Mouse (Mus musculus) liver, postnatal 0 days (tissue): ENCODE measurements around the gene Dlgap4. TPM values are rescaled to one million over a fixed set of nuclear protein-coding genes. Genes with fewer than 3 reads are reported as not detected.

ENCODE experiments used
- ATAC-seq: fragments of 200-750 bp; cut with Nextera tagmentation; 2 replicates; pipeline ENCODE4 v1.8.0; 2017; ENCODE audit warnings: mild to moderate bottlenecking, moderate library complexity
- DNase-seq: peaks from one replicate; pipeline ENCODE4 v3.0.0-alpha.2; 2016
- H3K27ac ChIP-seq: fragments of 300-500 bp; sonication (generic); 2 replicates; pipeline ENCODE4 v1.5.1; 2014; ENCODE audit warnings: antibody characterized with exemption, moderate library complexity, mild to moderate bottlenecking, low read depth
- H3K27me3 ChIP-seq: fragments of 300-500 bp; sonication (generic); 2 replicates; pipeline ENCODE4 v1.6.1; 2014; ENCODE audit warnings: low read length, control low read depth, mixed read lengths; ENCODE audit not compliant: insufficient read depth
- H3K36me3 ChIP-seq: fragments of 300-500 bp; sonication (generic); replicated peaks from 2 replicates; pipeline ENCODE4 v1.6.1; 2014; ENCODE audit warnings: mild to moderate bottlenecking, control low read depth, low read length, moderate library complexity, mixed read lengths; ENCODE audit not compliant: insufficient read depth
- H3K4me1 ChIP-seq: fragments of 300-500 bp; sonication (generic); 2 replicates; pipeline ENCODE4 v1.6.1; 2014; ENCODE audit warnings: antibody characterized with exemption, mild to moderate bottlenecking, control low read depth; ENCODE audit not compliant: insufficient read depth
- H3K4me2 ChIP-seq: fragments of 300-500 bp; sonication (generic); 2 replicates; pipeline ENCODE4 v1.6.1; 2014; ENCODE audit warnings: low read depth, mild to moderate bottlenecking, low read length, moderate library complexity, mixed read lengths
- H3K4me3 ChIP-seq: fragments of 300-500 bp; sonication (generic); 2 replicates; pipeline ENCODE4 v1.5.1; 2014; ENCODE audit warnings: low read depth, low read length
- H3K9ac ChIP-seq: fragments of 300-500 bp; sonication (generic); replicated peaks from 2 replicates; pipeline ENCODE4 v1.6.1; 2014; ENCODE audit warnings: mild to moderate bottlenecking, moderate library complexity
- H3K9me3 ChIP-seq: fragments of 300-500 bp; sonication (generic); 2 replicates; pipeline ENCODE4 v1.6.1; 2016; ENCODE audit warnings: mild to moderate bottlenecking, control low read depth, low read length, mixed read lengths
- CTCF ChIP-seq: sonication (generic); IDR thresholded peaks from 2 replicates; pipeline ENCODE4 v1.5.1; 2016; ENCODE audit warnings: antibody characterized with exemption, low read depth
- EP300 ChIP-seq: IDR thresholded peaks from 2 replicates; pipeline ENCODE4 v1.6.1; 2016; ENCODE audit warnings: antibody characterized with exemption, low read depth, mild to moderate bottlenecking
- WGBS: fragments of 180-500 bp; shearing (Covaris S2); extraction: QIAGEN DNeasy Blood & Tissue Kit; methylation state at CpG from one replicate; pipeline ENCODE4 v1.1.7; 2014; ENCODE audit not compliant: insufficient replicate concordance; 5-methylcytosine and 5-hydroxymethylcytosine counted together
- polyA plus RNA-seq: library from polyadenylated mRNA; unstranded; fragments of >200 nt; fragmentation: Nextera tagmentation; extraction: Ambion mirVana; gene quantifications from 2 replicates; pipeline ENCODE4 v1.2.1, GENCODE M21; 2015

Gene Dlgap4
- polyA plus RNA-seq, 1 experiment from 2014 or later: 10.7 TPM

DNA sequence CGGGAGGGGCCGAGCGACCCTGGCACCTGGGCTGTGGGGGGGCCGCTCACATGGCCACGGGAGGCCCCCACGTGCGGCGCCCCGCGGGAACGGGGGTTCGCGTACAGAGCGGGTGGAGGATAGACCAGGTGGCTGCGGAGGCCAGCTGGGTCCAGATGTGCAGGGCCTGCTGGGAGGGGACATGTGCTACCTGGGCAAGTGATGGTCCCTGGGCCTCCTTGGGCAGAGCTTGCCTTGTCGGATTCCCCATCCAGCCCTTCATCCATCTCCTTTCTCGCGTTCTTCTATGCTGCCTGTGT, 702 bp downstream of the Dlgap4 start:
- ATAC-seq (no peak), DNase-seq (no peak)
- Histone ChIP-seq H3K4me3 (peak overlapping the region; percentile 45; the same call in 1 of the 2 replicates), H3K9ac (no peak overlapping the region), H3K27ac (no peak overlapping the region), H3K36me3 (no peaks in the 10 kb centered on the region), H3K4me1 (0 out of 2 replicates have a peak, but pooled peaks cover 6% of the 10 kb centered on the region), H3K27me3 (peaks cover 69% of the 10 kb centered on the region), H3K4me2 (peak overlapping the region; percentile 74; the same call in 1 of the 2 replicates), H3K9me3 (no peaks in the 10 kb centered on the region)
- TF ChIP-seq EP300 (no peak), CTCF (no peak)
- WGBS: 5% methylated on average over 18 of the region's 18 CpGs

DNA sequence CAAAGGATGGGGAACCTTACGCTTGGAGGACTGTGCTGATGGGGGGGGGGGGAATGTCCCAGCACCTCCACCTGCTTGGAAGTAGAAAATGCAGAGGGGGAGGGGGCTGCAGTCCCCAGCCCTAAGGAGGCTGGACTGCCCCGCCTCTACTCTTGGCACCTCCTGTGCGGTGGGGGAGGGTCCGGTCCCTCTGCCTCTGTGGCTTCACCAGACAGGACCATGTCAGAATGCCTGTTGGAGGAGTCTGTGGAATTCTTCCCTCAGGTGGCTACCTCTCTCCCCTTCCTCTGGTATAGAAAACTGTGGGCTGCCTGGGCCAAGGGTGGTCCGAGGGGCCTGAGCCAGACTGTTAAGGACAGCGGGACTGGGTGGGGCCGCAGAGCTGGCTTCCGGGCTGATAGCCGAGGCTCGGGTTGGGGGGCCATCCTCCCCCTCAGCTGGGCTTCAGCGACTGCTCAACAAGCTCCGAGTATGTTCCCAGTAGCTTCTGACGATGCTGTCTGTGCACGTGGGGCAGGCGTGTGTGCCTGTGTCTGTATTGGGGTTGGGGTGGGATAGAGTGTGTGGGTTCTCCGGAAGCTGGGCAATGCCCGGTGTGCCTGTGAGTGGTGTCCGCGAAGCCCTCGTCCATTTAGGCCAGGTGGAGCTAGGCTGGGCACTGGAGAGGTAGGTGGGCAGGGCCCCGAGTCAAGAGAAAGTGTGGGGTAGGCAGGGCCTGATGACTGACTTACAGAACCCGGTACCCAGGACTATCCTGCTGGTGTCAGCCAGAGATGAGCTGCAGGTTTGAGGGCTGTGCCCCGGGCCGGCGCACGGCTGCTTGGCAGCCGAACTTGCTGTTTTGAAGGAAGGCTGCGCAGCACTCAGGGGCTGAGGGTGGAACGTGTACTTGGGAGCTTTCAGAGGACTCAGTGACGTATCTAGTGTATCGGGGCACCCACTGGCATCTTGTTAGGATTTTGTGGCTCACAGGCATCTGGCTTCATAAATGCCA, 1.5 kb downstream of the Dlgap4 start:
- H3K4me2 ChIP-seq: no peak overlapping the region
- H3K36me3 ChIP-seq: no peaks in the 10 kb centered on the region
- WGBS: 14% methylated on average over 31 of the region's 31 CpGs
- H3K27ac ChIP-seq: no peak overlapping the region
- H3K9me3 ChIP-seq: no peaks in the 10 kb centered on the region
- DNase-seq (no peak), ATAC-seq (no peak)
- H3K9ac ChIP-seq: no peak overlapping the region
- no peak overlapping the region for H3K4me3 ChIP-seq
- TF ChIP-seq EP300 (no peak), CTCF (no peak)
- 0 out of 2 replicates have a peak, but pooled peaks cover 6% of the 10 kb centered on the region for H3K4me1 ChIP-seq
- H3K27me3 ChIP-seq: peaks cover 68% of the 10 kb centered on the region

DNA sequence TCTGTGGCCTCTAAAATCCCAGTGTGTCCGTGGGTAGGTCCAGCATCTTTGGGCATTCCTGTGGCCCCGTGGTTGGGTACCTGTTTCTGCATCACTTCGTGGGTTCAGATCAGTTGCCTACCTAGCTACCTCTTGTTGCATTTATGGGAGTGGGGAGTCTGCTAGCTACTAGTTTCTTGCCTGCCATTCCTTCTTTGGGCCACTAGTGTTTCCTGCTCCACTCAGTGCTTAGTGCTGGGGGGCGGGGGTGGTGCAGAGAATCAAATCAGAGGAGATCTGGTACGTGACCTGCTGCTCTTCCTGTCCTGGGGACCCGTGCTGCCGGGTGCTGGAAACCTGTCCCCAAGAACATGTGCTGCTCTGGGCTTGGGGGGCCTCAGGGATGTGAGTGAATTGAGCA, 3.0 kb downstream of the Dlgap4 start:
- Histone ChIP-seq H3K4me2 (no peak overlapping the region), H3K36me3 (no peaks in the 10 kb centered on the region), H3K4me3 (no peak overlapping the region), H3K9me3 (no peaks in the 10 kb centered on the region), H3K27ac (no peak overlapping the region), H3K4me1 (0 out of 2 replicates have a peak, but pooled peaks cover 6% of the 10 kb centered on the region), H3K27me3 (peaks cover 58% of the 10 kb centered on the region), H3K9ac (no peak overlapping the region)
- TF ChIP-seq EP300: no peak
- no peak for TF ChIP-seq CTCF
- ATAC-seq: no peak
- DNase-seq: no peak
- WGBS: 68% methylated on average over 7 of the region's 7 CpGs

DNA sequence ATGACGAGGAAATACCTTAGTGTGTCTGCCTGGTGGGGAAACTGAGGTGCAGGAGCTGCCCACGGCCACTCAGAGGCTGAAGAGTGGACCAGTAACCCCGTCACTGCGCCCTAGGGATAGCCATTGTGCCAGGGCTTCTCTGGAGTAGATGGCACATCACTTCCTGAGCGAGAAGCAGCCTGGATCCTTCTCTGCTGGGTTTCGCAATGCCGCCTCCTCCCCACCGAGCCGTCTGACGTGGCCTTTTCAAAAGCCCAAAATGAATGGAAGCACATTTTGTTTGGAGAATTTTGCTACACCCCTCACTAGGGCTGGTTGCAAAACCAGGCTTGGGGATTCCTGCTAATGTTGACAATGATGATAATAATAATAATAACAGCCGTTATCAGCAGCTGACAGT, 4.0 kb downstream of the Dlgap4 start:
- no peaks in the 10 kb centered on the region for H3K36me3 ChIP-seq
- no peak overlapping the region for H3K4me3 ChIP-seq
- no peak overlapping the region for H3K4me2 ChIP-seq
- no peak for DNase-seq
- H3K9me3 ChIP-seq: no peaks in the 10 kb centered on the region
- peaks cover 48% of the 10 kb centered on the region for H3K27me3 ChIP-seq
- TF ChIP-seq EP300 (no peak), CTCF (no peak)
- 37% methylated on average over 11 of the region's 11 CpGs for WGBS
- no peak overlapping the region for H3K9ac ChIP-seq
- ATAC-seq: no peak
- no peak overlapping the region for H3K27ac ChIP-seq
- 0 out of 2 replicates have a peak, but pooled peaks cover 6% of the 10 kb centered on the region for H3K4me1 ChIP-seq

DNA sequence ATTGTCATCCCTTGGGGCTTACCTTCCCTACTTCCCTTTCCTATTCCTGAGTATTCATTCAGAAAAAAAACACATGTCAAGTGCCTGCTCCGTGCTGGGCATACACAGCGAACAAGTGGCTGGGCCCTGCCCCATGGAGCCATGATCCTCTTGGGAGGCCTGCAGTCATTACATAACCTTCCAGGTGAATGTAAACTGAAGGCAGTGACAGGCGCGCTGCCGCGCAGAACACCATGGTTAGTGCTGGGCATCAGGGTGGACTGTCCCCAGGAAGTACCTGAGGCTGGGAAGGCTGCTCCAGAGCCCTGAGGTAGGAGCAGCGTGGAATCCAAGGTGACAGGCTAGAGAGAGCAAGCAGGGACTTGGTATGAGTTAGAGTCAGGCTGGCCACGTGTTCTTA, 7.4 kb downstream of the Dlgap4 start:
- Histone ChIP-seq H3K9ac (no peak overlapping the region), H3K4me3 (no peak overlapping the region), H3K4me2 (no peak overlapping the region), H3K27ac (no peak overlapping the region), H3K4me1 (no peaks in the 10 kb centered on the region), H3K27me3 (peaks cover 16% of the 10 kb centered on the region; the same call in 1 of the 2 replicates), H3K9me3 (no peaks in the 10 kb centered on the region), H3K36me3 (no peaks in the 10 kb centered on the region)
- DNase-seq: no peak
- WGBS: 73% methylated on average over 8 of the region's 8 CpGs
- no peak for ATAC-seq
- no peak for TF ChIP-seq CTCF
- no peak for TF ChIP-seq EP300

DNA sequence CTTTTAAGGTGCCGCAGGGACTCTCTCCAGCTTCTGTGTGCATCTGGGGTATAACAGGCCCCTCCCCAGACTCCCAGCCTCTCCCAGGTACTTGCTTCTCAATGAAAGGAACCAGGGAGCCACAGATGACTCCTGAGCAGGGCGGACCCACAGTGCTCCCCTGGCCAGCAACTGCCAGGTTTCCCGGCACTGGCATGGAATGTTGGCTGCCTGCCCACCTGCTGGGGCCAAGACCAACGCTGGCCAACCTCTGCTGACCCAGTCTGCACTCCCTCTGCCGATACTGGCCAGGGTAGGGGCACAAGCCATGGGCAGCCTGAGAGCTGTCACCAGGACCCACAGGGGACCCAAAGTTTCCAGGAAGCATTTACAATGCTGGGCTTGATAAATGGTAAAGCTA, 7.9 kb downstream of the Dlgap4 start:
- WGBS: 71% methylated on average over 5 of the region's 5 CpGs
- Histone ChIP-seq H3K9ac (no peak overlapping the region), H3K36me3 (no peaks in the 10 kb centered on the region), H3K4me1 (no peaks in the 10 kb centered on the region), H3K4me3 (no peak overlapping the region), H3K9me3 (no peaks in the 10 kb centered on the region), H3K4me2 (no peak overlapping the region), H3K27me3 (peaks cover 10% of the 10 kb centered on the region; the same call in 1 of the 2 replicates), H3K27ac (no peak overlapping the region)
- DNase-seq (no peak), ATAC-seq (no peak)
- TF ChIP-seq EP300: no peak
- no peak for TF ChIP-seq CTCF
